Mouse (Mus musculus): ENCODE data around the gene Ints1.

- TF ChIP-seq TAL1 (IDR thresholded peaks at IDR 0.05; ENCODE audit: low read length) = no peak
- TF ChIP-seq GATA1 (IDR thresholded peaks at IDR 0.05; ENCODE audit: low read length) = no peak
These were observed 42.8 kb downstream of the Ints1 start for GRCm38 (mm10) chr5:139732634-139733107.

Data from erythroblast, embryonic 14.5 days (primary cell).